Mouse (Mus musculus) layer of hippocampus, adult 2 months (tissue): ENCODE data around the gene Plcg1. TPM values are rescaled to one million over a fixed set of nuclear protein-coding genes. Genes with fewer than 3 reads are reported as not detected.

Source experiments
- DNase-seq, 2 experiments: peaks; one replicate each; pipeline ENCODE4 v3.0.0; 2022; ENCODE audit warnings: low spot score in 2 of 2
- H3K27ac ChIP-seq: fragments of 200-600 bp; 2 replicates; pipeline ENCODE4 v1.8.1; 2022
- H3K4me3 ChIP-seq: fragments of 200-600 bp; 2 replicates; pipeline ENCODE4 v1.8.1; 2022; ENCODE audit warnings: mild to moderate bottlenecking
- CTCF ChIP-seq: fragments of 200-600 bp; conservative IDR thresholded peaks from 2 replicates; pipeline ENCODE4 v1.8.1; 2022; ENCODE audit warnings: antibody characterized with exemption, mild to moderate bottlenecking, moderate library complexity
- long read RNA-seq, 2 experiments: library from polyadenylated mRNA; stranded (forward); transcript quantifications; one replicate each; pipeline ENCODE4 v2.0.0; 2021; ENCODE audit warnings: borderline mapping rate in 2 of 2
- total RNA-seq, 2 experiments: library from RNA; stranded (reverse); gene quantifications; 2 replicates each; pipeline ENCODE4 v1.2.3; 2021

The Plcg1 gene
- 100 to 1,000 TPM; 103 to 108 TPM for total RNA-seq
- long read RNA-seq, experiment 1, full-length matches to known transcripts, result 1 of 69 reads
- long read RNA-seq, experiment 1, partial matches to known transcripts, result 37 of 69 reads
- long read RNA-seq, experiment 1, other reads (novel, unspliced or antisense), result 31 of 69 reads
- long read RNA-seq, experiment 2, full-length matches to known transcripts, result 5 of 81 reads
- long read RNA-seq, experiment 2, partial matches to known transcripts, result 36 of 81 reads
- long read RNA-seq, experiment 2, other reads (novel, unspliced or antisense), result 40 of 81 reads

- no peak for TF ChIP-seq CTCF
- peak within 1 kb of the TSS; percentile 99 for H3K27ac ChIP-seq
- peak within 1 kb of the TSS; percentile 94 for H3K4me3 ChIP-seq
- DNase-seq, result peak; percentile 93 to 94
Observed at GRCm38 (mm10) chr2:160731117-160731838, at the start of gene Plcg1. Gene Plcg1, plus strand, starts transcription at chr2:160731300.

- DNase-seq, result no peak
Observed at GRCm38 (mm10) chr2:160700271-160700670, 30.8 kb upstream of the Plcg1 start.

GRCm38 (mm10) chr2:160701603-160702002 is 29.5 kb upstream of the Plcg1 start:
- Histone ChIP-seq H3K4me3 (no peak overlapping the region), H3K27ac (no peak overlapping the region)
- no peak for TF ChIP-seq CTCF
- DNase-seq, result no peak

More at GRCm38 (mm10) chr2:160700271-160700670, 30.8 kb upstream of the Plcg1 start:
- TF ChIP-seq CTCF, result no peak
- Histone ChIP-seq H3K4me3 (no peak overlapping the region), H3K27ac (peak overlapping the region; percentile 43; the same call in 1 of the 2 replicates)

- H3K4me3 ChIP-seq, result no peak overlapping the region
- DNase-seq, result no peak
- TF ChIP-seq CTCF, result no peak
- H3K27ac ChIP-seq, result no peak overlapping the region
Observed at GRCm38 (mm10) chr2:160702824-160703223, 28.3 kb upstream of the Plcg1 start.

- DNase-seq, result no peak
- no peak for TF ChIP-seq CTCF
- no peak overlapping the region for H3K4me3 ChIP-seq
- H3K27ac ChIP-seq, result no peak overlapping the region
Observed at GRCm38 (mm10) chr2:160707673-160708072, 23.4 kb upstream of the Plcg1 start.

- peak; percentile 32 for TF ChIP-seq CTCF
- DNase-seq, result no peak
- Histone ChIP-seq H3K4me3 (no peak overlapping the region), H3K27ac (peak overlapping the region; percentile 50; the same call in 1 of the 2 replicates)
Observed at GRCm38 (mm10) chr2:160715463-160716030, 15.6 kb upstream of the Plcg1 start.

GRCm38 (mm10) chr2:160717269-160717668 is 13.8 kb upstream of the Plcg1 start:
- H3K27ac ChIP-seq, result no peak overlapping the region
- DNase-seq, result no peak
- TF ChIP-seq CTCF, result peak; percentile 85
- H3K4me3 ChIP-seq, result no peak overlapping the region

- no peak for DNase-seq
- peak overlapping the region; percentile 25 for H3K27ac ChIP-seq
- no peak for TF ChIP-seq CTCF
- no peak overlapping the region for H3K4me3 ChIP-seq
Observed at GRCm38 (mm10) chr2:160718811-160719210, 12.3 kb upstream of the Plcg1 start.

GRCm38 (mm10) chr2:160722714-160723113 is 8.4 kb upstream of the Plcg1 start:
- H3K4me3 ChIP-seq, result no peak overlapping the region
- H3K27ac ChIP-seq, result no peak overlapping the region
- no peak for TF ChIP-seq CTCF
- no peak for DNase-seq

GRCm38 (mm10) chr2:160723613-160724375 is 7.3 kb upstream of the Plcg1 start:
- no peak for DNase-seq

GRCm38 (mm10) chr2:160724536-160724935 is 6.6 kb upstream of the Plcg1 start:
- no peak for DNase-seq
- no peak for TF ChIP-seq CTCF

More at GRCm38 (mm10) chr2:160723613-160724375, 7.3 kb upstream of the Plcg1 start:
- Histone ChIP-seq H3K4me3 (no peak overlapping the region), H3K27ac (no peak overlapping the region)
- TF ChIP-seq CTCF, result no peak

More at GRCm38 (mm10) chr2:160724536-160724935, 6.6 kb upstream of the Plcg1 start:
- Histone ChIP-seq H3K4me3 (no peak overlapping the region), H3K27ac (no peak overlapping the region)
